Mouse (Mus musculus): ENCODE measurements around the gene Rab35. TPM values are rescaled to one million over a fixed set of nuclear protein-coding genes. Genes with fewer than 3 reads are reported as not detected.

The Rab35 gene
- polyA plus RNA-seq, 1 experiment from 2014 or later, result 4.4 TPM

Small RNA genes within 50 kb of the gene (microRNA-seq; reads per million reads assigned to microRNA genes)
- not detected for gene Mir7030

Other genes with a start within 250 kb of the Rab35 start
- 3.5 and 4.9 TPM in 2 replicates for gene Msi1, start 202.3 kb upstream of the Rab35 start, polyA plus RNA-seq (2015; fragmentation: Nextera tagmentation; extraction: Ambion mirVana)
- gene Pla2g1b, start 165.6 kb upstream of the Rab35 start, polyA plus RNA-seq (2015; fragmentation: Nextera tagmentation; extraction: Ambion mirVana), result 16.6 and 20.5 TPM in 2 replicates
- gene Sirt4, start 147.2 kb upstream of the Rab35 start, polyA plus RNA-seq (2015; fragmentation: Nextera tagmentation; extraction: Ambion mirVana), result 24.4 and 28.0 TPM in 2 replicates
- 41.9 and 44.5 TPM in 2 replicates for gene Pxn, start 125.2 kb upstream of the Rab35 start, polyA plus RNA-seq (2015; fragmentation: Nextera tagmentation; extraction: Ambion mirVana)
- gene Rplp0, start 72.4 kb upstream of the Rab35 start, polyA plus RNA-seq (2015; fragmentation: Nextera tagmentation; extraction: Ambion mirVana), result 1,450 and 1,538 TPM in 2 replicates
- gene Gcn1l1, start 66.7 kb upstream of the Rab35 start, polyA plus RNA-seq (2015; fragmentation: Nextera tagmentation; extraction: Ambion mirVana), result 33.6 and 35.1 TPM in 2 replicates
- gene Bicdl1, start 99.7 kb downstream of the Rab35 start, polyA plus RNA-seq (2015; fragmentation: Nextera tagmentation; extraction: Ambion mirVana), result 12.5 and 14.5 TPM in 2 replicates
- gene Cit, start 213.4 kb downstream of the Rab35 start, polyA plus RNA-seq (2015; fragmentation: Nextera tagmentation; extraction: Ambion mirVana), result 25.0 and 27.9 TPM in 2 replicates